Mouse (Mus musculus) ES-Bruce4 (cell line): ENCODE measurements at regions not wholly inside any gene's neighbourhood (a gene's known extent, or its start where the extent isn't known, plus 50 kb on each side); places are given as distances from the start of the nearest gene placed in this dataset.

Experiments used
- CTCF ChIP-seq: IDR thresholded peaks from one replicate; pipeline ENCODE4 v1.8.1; 2011; ENCODE audit warnings: low read depth, low read length
- POLR2A ChIP-seq: IDR thresholded peaks from one replicate; pipeline ENCODE4 v1.8.1; 2011; ENCODE audit warnings: low read length; ENCODE audit not compliant: insufficient read depth

DNA sequence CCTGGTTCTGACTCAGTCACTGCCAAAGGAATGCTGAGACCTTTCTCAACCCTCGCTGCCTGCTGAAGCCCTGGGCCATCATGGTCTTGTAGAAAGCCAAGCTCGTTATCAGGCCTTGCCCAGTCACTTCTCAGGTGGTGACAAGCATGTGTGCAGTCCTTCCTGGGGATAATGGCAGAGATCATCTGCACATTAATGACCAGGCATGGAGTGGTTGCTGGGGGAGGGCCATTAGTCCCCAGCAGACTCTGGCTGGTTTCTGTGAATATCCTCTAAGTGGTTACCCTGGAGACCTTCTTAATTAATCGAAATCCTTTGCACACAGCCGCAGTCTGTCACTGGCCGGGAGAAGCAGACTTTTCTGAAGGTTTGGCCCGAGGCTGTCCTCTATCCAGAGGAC is 239.0 kb downstream of the Sipa1l2 start:
- TF ChIP-seq POLR2A (no peak), CTCF (no peak)
